Comparison of ENCODE assay signal across 14 mouse cellular contexts in genomic region chr11:8568829-8569228, GRCm38 (mm10).
DNase-seq lines count a peak whose midpoint lies in the region; ATAC-seq and TF ChIP-seq lines count a peak whose summit lies in the region.
"Had no signal": no experiment of that assay in that cellular context is flagged by ENCODE, and none has a peak within 500 bp of the region (broad histone marks: within the 10 kb centered on the region; RNA-seq: fewer than 3 reads in every experiment).

No protein-coding gene starts in this region.

- no peak for TF ChIP-seq CTCF in brain, embryonic 14.5 days (IDR thresholded peaks at IDR 0.05; ENCODE audit: borderline replicate concordance, extremely low read depth, insufficient read depth, insufficient read length)

- no peaks in the 10 kb centered on the region for H3K27me3 ChIP-seq in intestine, embryonic 15.5 days (replicated peaks)
- H3K27me3 ChIP-seq in intestine, embryonic 16.5 days (replicated peaks; ENCODE audit: control insufficient read depth, insufficient read depth, low read length) = no peaks in the 10 kb centered on the region
- H3K27me3 ChIP-seq in lung, embryonic 16.5 days (ENCODE audit: control insufficient read depth, insufficient read depth, low read depth, low read length) = no peaks in the 10 kb centered on the region
- H3K27me3 ChIP-seq in stomach, embryonic 15.5 days (replicated peaks) = no peaks in the 10 kb centered on the region
- H3K27me3 ChIP-seq: heart, embryonic 12.5 days had no signal

- no peak overlapping the region for H3K9ac ChIP-seq in intestine, embryonic 15.5 days
- no peak overlapping the region for H3K9ac ChIP-seq in intestine, embryonic 16.5 days (ENCODE audit: low read depth, low read length)
- H3K9ac ChIP-seq in lung, embryonic 16.5 days (ENCODE audit: low read length) = no peak overlapping the region
- no peak overlapping the region for H3K9ac ChIP-seq in stomach, embryonic 15.5 days
- H3K9ac ChIP-seq: heart, embryonic 12.5 days had no signal

- no peak overlapping the region for H3K4me3 ChIP-seq in intestine, embryonic 15.5 days (replicated peaks)
- H3K4me3 ChIP-seq in intestine, embryonic 16.5 days (ENCODE audit: low read length) = no peak overlapping the region
- no peak overlapping the region for H3K4me3 ChIP-seq in lung, embryonic 16.5 days (ENCODE audit: low read length)
- no peak overlapping the region for H3K4me3 ChIP-seq in stomach, embryonic 15.5 days (replicated peaks)
- H3K4me3 ChIP-seq: heart, embryonic 12.5 days; left cerebral cortex, adult 2 months had no signal

- no peak overlapping the region for H3K4me2 ChIP-seq in intestine, embryonic 15.5 days (replicated peaks)
- H3K4me2 ChIP-seq in intestine, embryonic 16.5 days (ENCODE audit: low read depth, low read length) = no peak overlapping the region
- no peak overlapping the region for H3K4me2 ChIP-seq in lung, embryonic 16.5 days (ENCODE audit: low read depth, low read length)
- H3K4me2 ChIP-seq in stomach, embryonic 15.5 days = no peak overlapping the region
- H3K4me2 ChIP-seq: heart, embryonic 12.5 days had no signal

- no peak for DNase-seq in lung, postnatal 14 days
- DNase-seq in brain, embryonic 14.5 days (ENCODE audit: low read depth) = peak; percentile 38
- no peak for DNase-seq in adrenal gland, postnatal 10 days
- DNase-seq: adrenal gland, postnatal 25 days; B cell, adult 2 months; cerebellum, postnatal 36 days; right cerebral cortex, postnatal 4 days; thymus, postnatal 4 days had no signal

- ATAC-seq in intestine, embryonic 15.5 days = peak; percentile 1; the same call in 1 of the 2 replicates
- ATAC-seq in intestine, embryonic 16.5 days = no peak
- no peak for ATAC-seq in lung, embryonic 16.5 days (ENCODE audit: low read depth)
- ATAC-seq in stomach, embryonic 15.5 days (ENCODE audit: insufficient read depth, low FRiP score, low read depth) = no peak

- TF ChIP-seq POLR2A in brain, embryonic 14.5 days (IDR thresholded peaks at IDR 0.05; ENCODE audit: borderline replicate concordance, extremely low read depth, insufficient read depth, insufficient read length, poor library complexity, severe bottlenecking) = no peak

- peaks cover 8% of the 10 kb centered on the region; the same call in 1 of the 2 replicates for H3K36me3 ChIP-seq in intestine, embryonic 15.5 days
- H3K36me3 ChIP-seq in intestine, embryonic 16.5 days (ENCODE audit: control insufficient read depth, insufficient read depth, low read length) = peaks cover 5% of the 10 kb centered on the region
- peaks cover 4% of the 10 kb centered on the region; the same call in 1 of the 2 replicates for H3K36me3 ChIP-seq in lung, embryonic 16.5 days (ENCODE audit: control insufficient read depth, insufficient read depth, low read length)
- H3K36me3 ChIP-seq in stomach, embryonic 15.5 days = no peaks in the 10 kb centered on the region

- no peaks in the 10 kb centered on the region for H3K9me3 ChIP-seq in intestine, embryonic 15.5 days
- H3K9me3 ChIP-seq in intestine, embryonic 16.5 days (ENCODE audit: control insufficient read depth, low read length) = no peaks in the 10 kb centered on the region
- H3K9me3 ChIP-seq in lung, embryonic 16.5 days (ENCODE audit: control insufficient read depth, low read length) = peaks cover 3% of the 10 kb centered on the region; the same call in 1 of the 2 replicates
- no peaks in the 10 kb centered on the region for H3K9me3 ChIP-seq in stomach, embryonic 15.5 days

- 58% methylated on average over 7 of the region's 7 CpGs for whole genome bisulfite sequencing in intestine, embryonic 15.5 days
- 55% methylated on average over 7 of the region's 7 CpGs for WGBS in intestine, embryonic 16.5 days
- WGBS in lung, embryonic 16.5 days = 59% methylated on average over 7 of the region's 7 CpGs
- 59% methylated on average over 7 of the region's 7 CpGs for WGBS in stomach, embryonic 15.5 days

- H3K4me1 ChIP-seq in intestine, embryonic 15.5 days (replicated peaks) = peaks cover 24% of the 10 kb centered on the region
- peaks cover 11% of the 10 kb centered on the region for H3K4me1 ChIP-seq in intestine, embryonic 16.5 days (ENCODE audit: control insufficient read depth, insufficient read depth, low read length)
- H3K4me1 ChIP-seq in lung, embryonic 16.5 days (replicated peaks; ENCODE audit: control insufficient read depth, insufficient read depth, low read length) = peaks cover 7% of the 10 kb centered on the region
- 0 out of 2 replicates have a peak, but pooled peaks cover 14% of the 10 kb centered on the region for H3K4me1 ChIP-seq in stomach, embryonic 15.5 days

- H3K27ac ChIP-seq in intestine, embryonic 15.5 days = no peak overlapping the region
- no peak overlapping the region for H3K27ac ChIP-seq in intestine, embryonic 16.5 days (ENCODE audit: low read length)
- peak overlapping the region; percentile 1; the same call in 1 of the 2 replicates for H3K27ac ChIP-seq in lung, embryonic 16.5 days (ENCODE audit: low read length)
- H3K27ac ChIP-seq in stomach, embryonic 15.5 days = peak overlapping the region; percentile 81
- H3K27ac ChIP-seq: left cerebral cortex, adult 2 months had no signal

Comparison
In these comparisons a context has a peak if more than half of its experiments do, and no peak if none do; other contexts are left out.
1. H3K27ac ChIP-seq: peak in lung, embryonic 16.5 days (single experiment) and stomach, embryonic 15.5 days (single experiment); none in intestine, embryonic 15.5 days (single experiment) and intestine, embryonic 16.5 days (single experiment).